Mouse (Mus musculus): Measurements from ENCODE around the gene Eif4ebp2. TPM values are rescaled to one million over a fixed set of nuclear protein-coding genes. Genes with fewer than 3 reads are reported as not detected.
"Not testable (repeated sequence)": the region's sequence is repeated elsewhere in the genome, so short reads cannot be mapped to it uniquely, and the experiment has no call there.

The Eif4ebp2 gene
- polyA plus RNA-seq, 1 experiment from 2014 or later = 34.8 TPM

- Histone ChIP-seq H3K4me2 (ENCODE audit: low read depth) (peak overlapping the region; percentile 88), H3K27me3 (ENCODE audit: control insufficient read depth, insufficient read depth, low read length) (no peaks in the 10 kb centered on the region), H3K27ac (ENCODE audit: low read depth, low read length) (no peak overlapping the region), H3K9me3 (ENCODE audit: control insufficient read depth, low read length) (no peaks in the 10 kb centered on the region), H3K4me1 (ENCODE audit: control insufficient read depth, insufficient read depth, low read length) (0 out of 2 replicates have a peak, but pooled peaks cover 2% of the 10 kb centered on the region), H3K9ac (ENCODE audit: low read length) (no peak overlapping the region), H3K36me3 (ENCODE audit: control insufficient read depth, insufficient read depth, low read length) (no peaks in the 10 kb centered on the region), H3K4me3 (ENCODE audit: low read depth, low read length) (no peak overlapping the region)
- 82% methylated on average over 1 of the region's 1 CpGs for WGBS
- no peak for DNase-seq (ENCODE audit: low spot score)
- ATAC-seq (ENCODE audit: insufficient read depth, low FRiP score, low TSS enrichment) = no peak
Measured at GRCm38 (mm10) chr10:61474344-61474743, 21.9 kb upstream of the Eif4ebp2 start.

GRCm38 (mm10) chr10:61473640-61474039, 21.2 kb upstream of the Eif4ebp2 start:
- Histone ChIP-seq H3K27me3 (ENCODE audit: control insufficient read depth, insufficient read depth, low read length) (no peaks in the 10 kb centered on the region), H3K27ac (ENCODE audit: low read depth, low read length) (no peak overlapping the region), H3K9ac (ENCODE audit: low read length) (no peak overlapping the region), H3K4me1 (ENCODE audit: control insufficient read depth, insufficient read depth, low read length) (0 out of 2 replicates have a peak, but pooled peaks cover 2% of the 10 kb centered on the region), H3K36me3 (ENCODE audit: control insufficient read depth, insufficient read depth, low read length) (no peaks in the 10 kb centered on the region), H3K4me3 (ENCODE audit: low read depth, low read length) (no peak overlapping the region), H3K9me3 (ENCODE audit: control insufficient read depth, low read length) (no peaks in the 10 kb centered on the region), H3K4me2 (ENCODE audit: low read depth) (no peak overlapping the region)
- 78% methylated on average over 3 of the region's 3 CpGs for WGBS
- ATAC-seq (ENCODE audit: insufficient read depth, low FRiP score, low TSS enrichment) (no peak), DNase-seq (ENCODE audit: low spot score) (no peak)

- Histone ChIP-seq H3K9me3 (ENCODE audit: control insufficient read depth, low read length) (no peaks in the 10 kb centered on the region), H3K27me3 (ENCODE audit: control insufficient read depth, insufficient read depth, low read length) (no peaks in the 10 kb centered on the region), H3K27ac (ENCODE audit: low read depth, low read length) (no peak overlapping the region), H3K36me3 (ENCODE audit: control insufficient read depth, insufficient read depth, low read length) (no peaks in the 10 kb centered on the region), H3K4me3 (ENCODE audit: low read depth, low read length) (no peak overlapping the region), H3K4me2 (ENCODE audit: low read depth) (no peak overlapping the region), H3K4me1 (ENCODE audit: control insufficient read depth, insufficient read depth, low read length) (no peaks in the 10 kb centered on the region), H3K9ac (ENCODE audit: low read length) (no peak overlapping the region)
- no peak for DNase-seq (ENCODE audit: low spot score)
- 59% methylated on average over 7 of the region's 7 CpGs for WGBS
- no peak for ATAC-seq (ENCODE audit: insufficient read depth, low FRiP score, low TSS enrichment)
Measured at GRCm38 (mm10) chr10:61468900-61469299, 16.4 kb upstream of the Eif4ebp2 start.

GRCm38 (mm10) chr10:61466873-61467272, 14.4 kb upstream of the Eif4ebp2 start:
- no peak overlapping the region for H3K27ac ChIP-seq (ENCODE audit: low read depth, low read length)
- no peaks in the 10 kb centered on the region for H3K36me3 ChIP-seq (ENCODE audit: control insufficient read depth, insufficient read depth, low read length)
- no peak overlapping the region for H3K4me3 ChIP-seq (ENCODE audit: low read depth, low read length)
- ATAC-seq (ENCODE audit: insufficient read depth, low FRiP score, low TSS enrichment) = no peak
- H3K9me3 ChIP-seq (ENCODE audit: control insufficient read depth, low read length) = no peaks in the 10 kb centered on the region
- DNase-seq (ENCODE audit: low spot score) = peak; percentile 64
- H3K9ac ChIP-seq (ENCODE audit: low read length) = no peak overlapping the region
- H3K27me3 ChIP-seq (ENCODE audit: control insufficient read depth, insufficient read depth, low read length) = no peaks in the 10 kb centered on the region
- no peak overlapping the region for H3K4me2 ChIP-seq (ENCODE audit: low read depth)
- no peaks in the 10 kb centered on the region for H3K4me1 ChIP-seq (ENCODE audit: control insufficient read depth, insufficient read depth, low read length)
- WGBS = 31% methylated on average over 5 of the region's 5 CpGs

- H3K36me3 ChIP-seq (ENCODE audit: control insufficient read depth, insufficient read depth, low read length) = no peaks in the 10 kb centered on the region
- ATAC-seq (ENCODE audit: insufficient read depth, low FRiP score, low TSS enrichment) = no peak
- no peak overlapping the region for H3K9ac ChIP-seq (ENCODE audit: low read length)
- H3K27ac ChIP-seq (ENCODE audit: low read depth, low read length) = no peak overlapping the region
- no peaks in the 10 kb centered on the region for H3K27me3 ChIP-seq (ENCODE audit: control insufficient read depth, insufficient read depth, low read length)
- no peak overlapping the region for H3K4me2 ChIP-seq (ENCODE audit: low read depth)
- no peak overlapping the region for H3K4me3 ChIP-seq (ENCODE audit: low read depth, low read length)
- no peaks in the 10 kb centered on the region for H3K4me1 ChIP-seq (ENCODE audit: control insufficient read depth, insufficient read depth, low read length)
- 66% methylated on average over 8 of the region's 8 CpGs for WGBS
- H3K9me3 ChIP-seq (ENCODE audit: control insufficient read depth, low read length) = no peaks in the 10 kb centered on the region
- no peak for DNase-seq (ENCODE audit: low spot score)
Measured at GRCm38 (mm10) chr10:61466242-61466641, 13.8 kb upstream of the Eif4ebp2 start.

- Histone ChIP-seq H3K4me2 (ENCODE audit: low read depth) (no peak overlapping the region), H3K9ac (ENCODE audit: low read length) (no peak overlapping the region), H3K27me3 (ENCODE audit: control insufficient read depth, insufficient read depth, low read length) (no peaks in the 10 kb centered on the region), H3K36me3 (ENCODE audit: control insufficient read depth, insufficient read depth, low read length) (no peaks in the 10 kb centered on the region), H3K9me3 (ENCODE audit: control insufficient read depth, low read length) (no peaks in the 10 kb centered on the region), H3K4me3 (ENCODE audit: low read depth, low read length) (no peak overlapping the region), H3K4me1 (ENCODE audit: control insufficient read depth, insufficient read depth, low read length) (no peaks in the 10 kb centered on the region), H3K27ac (ENCODE audit: low read depth, low read length) (no peak overlapping the region)
- WGBS = 89% methylated on average over 4 of the region's 4 CpGs
- ATAC-seq (ENCODE audit: insufficient read depth, low FRiP score, low TSS enrichment) (no peak), DNase-seq (ENCODE audit: low spot score) (no peak)
Measured at GRCm38 (mm10) chr10:61465009-61465408, 12.5 kb upstream of the Eif4ebp2 start.

- WGBS = 70% methylated on average over 3 of the region's 3 CpGs
- H3K36me3 ChIP-seq (ENCODE audit: control insufficient read depth, insufficient read depth, low read length) = no peaks in the 10 kb centered on the region
- DNase-seq (ENCODE audit: low spot score) = no peak
Measured at GRCm38 (mm10) chr10:61457182-61457581, 4.7 kb upstream of the Eif4ebp2 start.

GRCm38 (mm10) chr10:61453171-61453570, 710 bp upstream of the Eif4ebp2 start:
- not testable (repeated sequence) for DNase-seq (ENCODE audit: low spot score); H3K36me3 ChIP-seq (ENCODE audit: control insufficient read depth, insufficient read depth, low read length); H3K4me2 ChIP-seq (ENCODE audit: low read depth); H3K9ac ChIP-seq (ENCODE audit: low read length); ATAC-seq (ENCODE audit: insufficient read depth, low FRiP score, low TSS enrichment); H3K4me3 ChIP-seq (ENCODE audit: low read depth, low read length); H3K27ac ChIP-seq (ENCODE audit: low read depth, low read length); H3K4me1 ChIP-seq (ENCODE audit: control insufficient read depth, insufficient read depth, low read length); H3K9me3 ChIP-seq (ENCODE audit: control insufficient read depth, low read length); H3K27me3 ChIP-seq (ENCODE audit: control insufficient read depth, insufficient read depth, low read length)
- WGBS = 67% methylated on average over 3 of the region's 3 CpGs

More at GRCm38 (mm10) chr10:61457182-61457581, 4.7 kb upstream of the Eif4ebp2 start:
- no peak overlapping the region for H3K4me2 ChIP-seq (ENCODE audit: low read depth)
- no peaks in the 10 kb centered on the region for H3K9me3 ChIP-seq (ENCODE audit: control insufficient read depth, low read length)
- H3K4me3 ChIP-seq (ENCODE audit: low read depth, low read length) = no peak overlapping the region
- H3K9ac ChIP-seq (ENCODE audit: low read length) = no peak overlapping the region
- no peaks in the 10 kb centered on the region for H3K27me3 ChIP-seq (ENCODE audit: control insufficient read depth, insufficient read depth, low read length)
- no peaks in the 10 kb centered on the region for H3K4me1 ChIP-seq (ENCODE audit: control insufficient read depth, insufficient read depth, low read length)
- no peak for ATAC-seq (ENCODE audit: insufficient read depth, low FRiP score, low TSS enrichment)
- H3K27ac ChIP-seq (ENCODE audit: low read depth, low read length) = no peak overlapping the region

- peak; percentile 48 for DNase-seq (ENCODE audit: low spot score)
- peaks cover 5% of the 10 kb centered on the region for H3K4me1 ChIP-seq (ENCODE audit: control insufficient read depth, insufficient read depth, low read length)
- peak overlapping the region; percentile 93 for H3K4me3 ChIP-seq (ENCODE audit: low read depth, low read length)
- peak overlapping the region; percentile 51; the same call in 1 of the 2 replicates for H3K27ac ChIP-seq (ENCODE audit: low read depth, low read length)
- H3K9me3 ChIP-seq (ENCODE audit: control insufficient read depth, low read length) = no peaks in the 10 kb centered on the region
- H3K4me2 ChIP-seq (ENCODE audit: low read depth) = peak overlapping the region; percentile 69
- H3K9ac ChIP-seq (ENCODE audit: low read length) = peak overlapping the region; percentile 91
- under 1% methylated on average over 52 of the region's 62 CpGs for WGBS
- ATAC-seq (ENCODE audit: insufficient read depth, low FRiP score, low TSS enrichment) = peak; percentile 62
- no peaks in the 10 kb centered on the region for H3K27me3 ChIP-seq (ENCODE audit: control insufficient read depth, insufficient read depth, low read length)
- no peaks in the 10 kb centered on the region for H3K36me3 ChIP-seq (ENCODE audit: control insufficient read depth, insufficient read depth, low read length)
Measured at GRCm38 (mm10) chr10:61451931-61452617, 387 bp downstream of the Eif4ebp2 start.

Measured in neural tube, embryonic 11.5 days (tissue).